Mouse (Mus musculus): ENCODE measurements at regions not wholly inside any gene's neighbourhood (a gene's known extent, or its start where the extent isn't known, plus 50 kb on each side); places are given as distances from the start of the nearest gene placed in this dataset.

GRCm38 (mm10) chr12:31130434-31130833 lies 56.8 kb downstream of the Fam110c start:
- no peak for DNase-seq (ENCODE audit: low read depth, low spot score)

GRCm38 (mm10) chr12:31134465-31134992 lies 60.9 kb downstream of the Fam110c start:
- DNase-seq (ENCODE audit: low read depth, low spot score) = no peak

GRCm38 (mm10) chr12:31136364-31136763 lies 62.7 kb downstream of the Fam110c start:
- DNase-seq (ENCODE audit: low read depth, low spot score) = no peak

GRCm38 (mm10) chr12:31136911-31137310 lies 63.2 kb downstream of the Fam110c start:
- DNase-seq (ENCODE audit: low read depth, low spot score) = no peak

- DNase-seq (ENCODE audit: low read depth, low spot score) = no peak
Measured at GRCm38 (mm10) chr12:31137431-31137830, 63.8 kb downstream of the Fam110c start.

- DNase-seq (ENCODE audit: low read depth, low spot score) = no peak
Measured at GRCm38 (mm10) chr12:31139853-31140252, 66.2 kb downstream of the Fam110c start.

GRCm38 (mm10) chr12:31143266-31143665 lies 69.6 kb downstream of the Fam110c start:
- no peak for DNase-seq (ENCODE audit: low read depth, low spot score)

GRCm38 (mm10) chr12:31145032-31145781 lies 71.5 kb downstream of the Fam110c start:
- DNase-seq (ENCODE audit: low read depth, low spot score) = no peak

- no peak for DNase-seq (ENCODE audit: low read depth, low spot score)
Measured at GRCm38 (mm10) chr12:31148417-31149356, 75.0 kb downstream of the Fam110c start.

GRCm38 (mm10) chr12:31153720-31154119 lies 80.1 kb downstream of the Fam110c start:
- no peak for DNase-seq (ENCODE audit: low read depth, low spot score)

- no peak for DNase-seq (ENCODE audit: low read depth, low spot score)
Measured at GRCm38 (mm10) chr12:31154608-31155011, 80.9 kb downstream of the Fam110c start.

GRCm38 (mm10) chr12:31156154-31156720 lies 82.6 kb downstream of the Fam110c start:
- DNase-seq (ENCODE audit: low read depth, low spot score) = no peak

GRCm38 (mm10) chr12:31157453-31157852 lies 83.1 kb upstream of the Gm6993 start:
- no peak for DNase-seq (ENCODE audit: low read depth, low spot score)

- no peak for DNase-seq (ENCODE audit: low read depth, low spot score)
Measured at GRCm38 (mm10) chr12:31157890-31158289, 82.7 kb upstream of the Gm6993 start.

GRCm38 (mm10) chr12:31158885-31159284 lies 81.7 kb upstream of the Gm6993 start:
- DNase-seq (ENCODE audit: low read depth, low spot score) = no peak

- DNase-seq (ENCODE audit: low read depth, low spot score) = no peak
Measured at GRCm38 (mm10) chr12:31159378-31159777, 81.2 kb upstream of the Gm6993 start.

GRCm38 (mm10) chr12:31168221-31168890 lies 72.2 kb upstream of the Gm6993 start:
- peak; percentile 15 for DNase-seq (ENCODE audit: low read depth, low spot score)

- DNase-seq (ENCODE audit: low read depth, low spot score) = no peak
Measured at GRCm38 (mm10) chr12:31170111-31170510, 70.5 kb upstream of the Gm6993 start.

GRCm38 (mm10) chr12:31170546-31171160 lies 69.9 kb upstream of the Gm6993 start:
- no peak for DNase-seq (ENCODE audit: low read depth, low spot score)

GRCm38 (mm10) chr12:31171992-31172391 lies 68.6 kb upstream of the Gm6993 start:
- no peak for DNase-seq (ENCODE audit: low read depth, low spot score)
